Mouse (Mus musculus): ENCODE results near the gene Myo1h. TPM values are rescaled to one million over a fixed set of nuclear protein-coding genes. Genes with fewer than 3 reads are reported as not detected.

The Myo1h gene
- polyA plus RNA-seq, 1 experiment: 1.4 TPM

GRCm38 (mm10) chr5:114298212-114298894 lies 9.4 kb downstream of the Myo1h start:
- Histone ChIP-seq H3K27me3 (ENCODE audit: control insufficient read depth, insufficient read depth, insufficient read length) (peaks cover 72% of the 10 kb centered on the region), H3K79me2 (ENCODE audit: control insufficient read depth, insufficient read depth) (no peaks in the 10 kb centered on the region)

GRCm38 (mm10) chr5:114299156-114299855 lies 10.3 kb downstream of the Myo1h start:
- no peak overlapping the region for H3ac ChIP-seq (ENCODE audit: control insufficient read depth, insufficient read length)
- H3K36me3 ChIP-seq (ENCODE audit: control insufficient read depth, insufficient read depth): no peaks in the 10 kb centered on the region
- no peak overlapping the region for H3K4me3 ChIP-seq
- TF ChIP-seq CEBPB (IDR thresholded peaks at IDR 0.05; ENCODE audit: insufficient read depth, poor library complexity, severe bottlenecking): no peak
- TF ChIP-seq REST (IDR thresholded peaks at IDR 0.05; ENCODE audit: insufficient read depth, insufficient read length): no peak
- no peaks in the 10 kb centered on the region for H3K79me2 ChIP-seq (ENCODE audit: control insufficient read depth, insufficient read depth)
- no peak overlapping the region for H3K4me2 ChIP-seq (ENCODE audit: low read depth)
- peaks cover 74% of the 10 kb centered on the region for H3K27me3 ChIP-seq (ENCODE audit: control insufficient read depth, insufficient read depth, insufficient read length)

More at GRCm38 (mm10) chr5:114298212-114298894, 9.4 kb downstream of the Myo1h start:
- H3K4me2 ChIP-seq (ENCODE audit: low read depth): no peak overlapping the region
- H3K36me3 ChIP-seq (ENCODE audit: control insufficient read depth, insufficient read depth): no peaks in the 10 kb centered on the region
- TF ChIP-seq TCF12 (IDR thresholded peaks at IDR 0.05; ENCODE audit: insufficient read depth, poor library complexity, severe bottlenecking) (no peak), MAX (IDR thresholded peaks at IDR 0.05; ENCODE audit: low read depth) (no peak), CEBPB (IDR thresholded peaks at IDR 0.05; ENCODE audit: insufficient read depth, poor library complexity, severe bottlenecking) (no peak), REST (IDR thresholded peaks at IDR 0.05; ENCODE audit: insufficient read depth, insufficient read length) (no peak), POLR2AphosphoS2 (IDR thresholded peaks at IDR 0.05; ENCODE audit: insufficient read length, low read depth) (no peak), TCF3 (IDR thresholded peaks at IDR 0.05; ENCODE audit: insufficient read length, low read depth) (no peak), SRF (IDR thresholded peaks at IDR 0.05; ENCODE audit: control insufficient read depth, insufficient read length, low read depth) (no peak), MYOD1 (IDR thresholded peaks at IDR 0.05; ENCODE audit: control insufficient read depth in 1 of 3, insufficient read length in 2 of 3, low read depth in 2 of 3) (no peak), POLR2A (IDR thresholded peaks at IDR 0.05; ENCODE audit: insufficient read length, low read depth) (no peak), E2F4 (IDR thresholded peaks at IDR 0.05; ENCODE audit: insufficient read depth) (no peak), MYOG (IDR thresholded peaks at IDR 0.05; ENCODE audit: control insufficient read depth in 1 of 3, insufficient read depth in 1 of 3, insufficient read length in 2 of 3, low read depth in 2 of 3) (no peak), USF1 (IDR thresholded peaks at IDR 0.05; ENCODE audit: low read depth) (no peak)
- no peak overlapping the region for H3ac ChIP-seq (ENCODE audit: control insufficient read depth, insufficient read length)
- no peak overlapping the region for H3K4me3 ChIP-seq

- TF ChIP-seq REST (IDR thresholded peaks at IDR 0.05; ENCODE audit: insufficient read depth, insufficient read length) (no peak), SRF (IDR thresholded peaks at IDR 0.05; ENCODE audit: control insufficient read depth, insufficient read length, low read depth) (no peak), POLR2AphosphoS2 (IDR thresholded peaks at IDR 0.05; ENCODE audit: insufficient read length, low read depth) (no peak), MAX (IDR thresholded peaks at IDR 0.05; ENCODE audit: low read depth) (no peak), TCF12 (IDR thresholded peaks at IDR 0.05; ENCODE audit: insufficient read depth, poor library complexity, severe bottlenecking) (no peak), POLR2A (IDR thresholded peaks at IDR 0.05; ENCODE audit: insufficient read length, low read depth) (no peak), E2F4 (IDR thresholded peaks at IDR 0.05; ENCODE audit: insufficient read depth) (no peak), CEBPB (IDR thresholded peaks at IDR 0.05; ENCODE audit: insufficient read depth, poor library complexity, severe bottlenecking) (no peak)
- Histone ChIP-seq H3K27me3 (ENCODE audit: control insufficient read depth, insufficient read depth, insufficient read length) (peaks cover 69% of the 10 kb centered on the region), H3K4me2 (ENCODE audit: low read depth) (no peak overlapping the region), H3K4me3 (no peak overlapping the region), H3ac (ENCODE audit: control insufficient read depth, insufficient read length) (no peak overlapping the region), H3K36me3 (ENCODE audit: control insufficient read depth, insufficient read depth) (no peaks in the 10 kb centered on the region), H3K79me2 (ENCODE audit: control insufficient read depth, insufficient read depth) (no peaks in the 10 kb centered on the region)
Measured at GRCm38 (mm10) chr5:114299883-114300610, 11.1 kb downstream of the Myo1h start.

GRCm38 (mm10) chr5:114303166-114303565 lies 14.2 kb downstream of the Myo1h start:
- Histone ChIP-seq H3K79me2 (ENCODE audit: control insufficient read depth, insufficient read depth) (no peaks in the 10 kb centered on the region), H3K36me3 (ENCODE audit: control insufficient read depth, insufficient read depth) (no peaks in the 10 kb centered on the region), H3ac (ENCODE audit: control insufficient read depth, insufficient read length) (no peak overlapping the region), H3K27me3 (ENCODE audit: control insufficient read depth, insufficient read depth, insufficient read length) (peaks cover 62% of the 10 kb centered on the region), H3K4me2 (ENCODE audit: low read depth) (no peak overlapping the region), H3K4me3 (no peak overlapping the region)
- TF ChIP-seq USF1 (IDR thresholded peaks at IDR 0.05; ENCODE audit: low read depth) (no peak), MYOD1 (IDR thresholded peaks at IDR 0.05; ENCODE audit: control insufficient read depth in 1 of 3, insufficient read length in 2 of 3, low read depth in 2 of 3) (peak in 1 of 3 experiments; percentile 61)

DNA sequence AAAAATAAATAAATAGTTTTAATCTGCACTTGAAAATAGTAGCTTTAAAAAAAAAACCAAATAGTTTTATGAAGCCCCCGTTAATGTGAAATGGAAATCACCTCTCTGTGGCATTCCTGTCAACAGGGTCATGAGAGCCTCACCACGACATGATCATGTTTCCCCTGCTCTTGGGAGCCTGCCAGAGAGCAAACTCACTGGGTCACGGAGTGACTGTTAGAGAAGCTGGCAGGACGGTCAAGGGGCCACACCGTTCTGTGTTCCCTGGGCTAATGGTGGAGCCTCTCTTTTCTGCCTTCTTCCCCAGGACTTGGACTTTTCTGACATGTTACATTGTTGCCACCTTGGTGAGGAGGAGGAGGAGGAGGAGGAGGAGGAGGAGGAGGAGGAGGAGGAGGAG lies 17.5 kb downstream of the Myo1h start:
- no peak overlapping the region for H3K4me3 ChIP-seq
- no peaks in the 10 kb centered on the region for H3K79me2 ChIP-seq (ENCODE audit: control insufficient read depth, insufficient read depth)
- no peak overlapping the region for H3ac ChIP-seq (ENCODE audit: control insufficient read depth, insufficient read length)
- TF ChIP-seq SRF (IDR thresholded peaks at IDR 0.05; ENCODE audit: control insufficient read depth, insufficient read length, low read depth) (no peak), POLR2A (IDR thresholded peaks at IDR 0.05; ENCODE audit: insufficient read length, low read depth) (no peak), REST (IDR thresholded peaks at IDR 0.05; ENCODE audit: insufficient read depth, insufficient read length) (no peak), CEBPB (IDR thresholded peaks at IDR 0.05; ENCODE audit: insufficient read depth, poor library complexity, severe bottlenecking) (no peak), E2F4 (IDR thresholded peaks at IDR 0.05; ENCODE audit: insufficient read depth) (no peak), POLR2AphosphoS2 (IDR thresholded peaks at IDR 0.05; ENCODE audit: insufficient read length, low read depth) (no peak), MYOD1 (IDR thresholded peaks at IDR 0.05; ENCODE audit: control insufficient read depth in 1 of 3, insufficient read length in 2 of 3, low read depth in 2 of 3) (no peak), TCF12 (IDR thresholded peaks at IDR 0.05; ENCODE audit: insufficient read depth, poor library complexity, severe bottlenecking) (no peak)
- H3K36me3 ChIP-seq (ENCODE audit: control insufficient read depth, insufficient read depth): no peaks in the 10 kb centered on the region
- no peak overlapping the region for H3K4me2 ChIP-seq (ENCODE audit: low read depth)
- peaks cover 52% of the 10 kb centered on the region for H3K27me3 ChIP-seq (ENCODE audit: control insufficient read depth, insufficient read depth, insufficient read length)

Data from myocyte (in vitro differentiated cells).